Mouse (Mus musculus): ENCODE results near the gene Sdc1.

The Sdc1 gene

DNA sequence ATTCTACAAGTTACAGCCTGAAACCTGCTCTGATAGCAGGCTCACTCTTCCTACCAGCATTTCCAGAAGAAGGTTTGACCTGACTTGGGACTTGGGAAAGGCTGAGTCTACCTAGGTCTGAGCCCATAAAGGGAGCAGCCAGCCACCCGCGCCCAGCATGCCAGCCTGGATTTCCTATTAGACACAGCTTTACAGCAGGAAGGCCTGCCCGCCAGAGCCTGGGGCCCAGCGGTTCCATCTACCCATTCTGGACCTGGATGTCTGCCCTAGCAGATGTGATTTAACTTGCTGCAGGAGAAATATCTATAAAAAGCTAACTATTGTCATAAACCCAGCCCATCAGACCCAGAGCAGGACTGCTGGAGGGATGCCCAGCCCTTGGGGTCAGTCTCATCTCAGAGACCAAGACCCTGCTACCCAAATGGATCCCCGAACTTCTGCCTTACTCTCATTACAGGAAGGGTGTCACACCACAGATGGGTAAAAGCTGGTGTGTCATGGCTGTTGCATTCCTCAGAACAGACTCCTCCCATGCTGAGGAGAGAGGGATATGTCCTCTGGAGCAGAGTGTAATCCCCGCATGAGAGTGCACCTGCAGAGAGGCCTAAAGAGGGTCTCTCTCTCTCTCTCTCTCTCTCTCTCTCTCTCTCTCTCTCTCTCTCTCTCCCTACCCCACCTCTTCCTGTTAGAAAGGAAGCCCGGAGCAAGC is 54.0 kb downstream of the Sdc1 start:
- no peak for ATAC-seq (ENCODE audit: low TSS enrichment)

DNA sequence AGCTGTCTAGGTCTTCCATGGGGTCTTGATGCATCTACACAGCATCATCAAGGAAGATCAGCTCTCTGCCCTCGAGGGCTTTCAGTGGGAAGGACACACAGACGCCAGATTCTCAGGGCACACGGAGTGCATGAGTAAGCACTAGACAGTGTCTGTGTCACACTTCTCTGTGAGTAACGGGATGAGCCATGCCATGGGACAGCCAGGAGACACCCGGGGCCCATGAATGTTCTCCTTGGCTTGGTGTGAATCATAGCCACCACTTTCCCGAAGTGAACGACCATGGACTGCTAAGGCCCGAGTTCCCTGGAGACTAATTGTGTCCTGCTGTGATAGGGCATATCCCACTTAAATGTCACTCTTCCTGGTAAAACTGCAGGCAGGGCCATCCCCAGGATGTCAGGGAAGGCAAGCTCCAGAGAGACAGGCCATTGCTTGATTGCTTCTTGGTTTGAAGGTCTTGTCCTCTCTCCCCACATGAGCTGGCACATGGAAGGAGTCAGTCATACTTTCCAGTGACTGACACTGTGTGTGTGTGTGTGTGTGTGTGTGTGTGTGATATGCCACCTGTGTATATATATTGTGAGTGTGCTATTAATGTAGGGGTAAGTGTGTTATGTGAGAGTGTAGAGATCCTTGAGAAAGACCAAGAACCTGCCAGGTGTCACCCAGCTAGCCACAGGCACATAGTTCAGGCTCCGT is 56.0 kb downstream of the Sdc1 start:
- ATAC-seq (ENCODE audit: low TSS enrichment), result no peak

DNA sequence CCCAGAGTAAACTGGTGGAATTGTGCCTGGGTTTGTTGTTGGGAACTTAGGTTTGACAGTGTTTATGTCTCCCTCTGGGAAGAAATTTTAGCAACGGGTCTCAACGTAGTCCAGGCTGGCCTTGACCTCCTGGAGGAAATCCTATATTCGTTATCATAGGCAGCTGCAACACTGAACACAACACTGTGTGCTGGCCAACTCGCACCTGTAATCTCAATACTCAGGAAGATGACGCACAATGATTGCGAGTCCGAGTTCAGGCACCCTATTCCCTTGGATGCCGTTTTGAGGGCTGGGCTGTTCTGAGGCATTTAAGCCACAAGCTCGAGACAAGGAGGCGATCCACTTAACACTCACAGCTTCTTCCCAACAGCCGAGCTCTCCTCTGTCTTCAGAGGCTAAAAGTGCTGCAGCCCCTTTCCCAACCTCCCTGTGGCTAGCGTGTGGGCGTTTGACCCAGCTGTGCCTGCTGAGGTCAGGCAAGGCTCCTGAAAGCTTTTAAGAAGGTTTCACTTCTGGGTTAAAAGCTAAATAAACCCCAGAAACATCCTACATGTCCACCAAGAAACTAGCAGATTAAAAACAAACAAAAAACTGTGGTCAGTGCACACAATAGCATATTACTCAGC is 58.0 kb downstream of the Sdc1 start:
- no peak for ATAC-seq (ENCODE audit: low TSS enrichment)

DNA sequence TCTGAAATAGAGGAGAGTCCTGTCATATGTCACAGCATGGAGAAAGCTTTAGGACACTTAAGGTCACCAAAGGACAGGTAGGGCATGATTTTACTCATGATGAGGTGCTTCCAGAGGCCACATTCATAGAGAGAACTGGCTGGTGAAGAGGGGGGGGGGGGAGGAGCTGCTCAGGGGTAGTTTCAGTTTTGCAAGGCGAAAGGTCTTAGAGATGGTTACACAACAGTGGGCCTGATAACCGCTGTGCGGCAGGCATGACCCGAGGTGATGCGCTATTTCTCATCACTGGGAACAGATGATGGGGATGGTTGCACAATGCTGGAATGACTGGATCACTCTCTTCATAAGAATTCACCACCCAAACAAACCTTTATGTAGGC is 58.5 kb downstream of the Sdc1 start:
- ATAC-seq (ENCODE audit: low TSS enrichment), result no peak

DNA sequence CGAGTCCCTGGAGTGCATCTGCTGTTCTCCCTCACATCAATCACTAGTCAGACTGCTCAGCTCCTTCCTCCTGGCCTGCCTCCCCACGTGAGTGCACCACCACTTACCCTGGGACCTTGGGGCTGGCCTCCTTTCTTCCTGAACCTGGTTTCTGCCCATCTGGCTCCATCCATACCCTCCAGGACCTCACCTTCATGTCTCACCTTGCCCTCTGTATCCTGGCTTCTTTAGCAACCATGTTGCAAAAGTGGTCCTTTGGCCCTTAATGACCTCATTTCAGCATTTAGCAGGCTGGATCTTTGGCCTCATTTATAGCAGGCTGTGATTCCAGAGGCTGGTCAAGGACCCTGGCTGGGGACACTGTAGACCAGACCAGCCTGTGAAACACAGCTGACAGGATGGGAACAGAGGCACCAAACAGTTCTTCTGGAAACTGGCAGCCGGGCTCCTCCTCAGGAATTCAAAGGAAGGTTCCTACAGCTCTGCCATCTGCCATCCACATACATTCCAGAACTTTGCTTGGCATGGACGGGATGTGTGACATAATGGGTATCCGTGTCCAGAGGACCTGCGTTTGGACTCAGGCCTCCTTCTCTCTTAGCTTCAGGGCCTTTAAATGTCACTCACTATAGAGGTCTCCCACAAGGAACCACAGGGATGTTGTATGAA is 60.0 kb downstream of the Sdc1 start:
- peak; percentile 73 for ATAC-seq (ENCODE audit: low TSS enrichment)

DNA sequence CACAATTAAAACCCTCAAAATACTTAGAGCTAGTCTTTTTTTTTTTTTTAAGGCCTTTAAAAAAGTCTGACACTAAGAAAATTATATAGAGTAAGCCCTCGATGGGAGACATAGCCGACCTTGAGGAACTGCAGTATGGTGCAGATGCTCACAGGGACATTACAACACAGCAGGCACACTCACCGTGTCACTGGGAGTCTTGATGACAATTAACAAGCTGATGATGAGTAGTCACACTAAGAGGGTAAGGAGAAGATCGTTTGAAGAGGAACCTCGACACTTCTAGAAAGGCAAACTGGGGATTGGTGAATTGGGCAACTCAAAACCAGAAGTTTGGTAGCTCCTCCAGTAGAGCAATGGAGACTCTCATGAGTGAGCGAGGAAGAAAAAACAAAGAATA is 60.6 kb downstream of the Sdc1 start:
- ATAC-seq (ENCODE audit: low TSS enrichment), result no peak

DNA sequence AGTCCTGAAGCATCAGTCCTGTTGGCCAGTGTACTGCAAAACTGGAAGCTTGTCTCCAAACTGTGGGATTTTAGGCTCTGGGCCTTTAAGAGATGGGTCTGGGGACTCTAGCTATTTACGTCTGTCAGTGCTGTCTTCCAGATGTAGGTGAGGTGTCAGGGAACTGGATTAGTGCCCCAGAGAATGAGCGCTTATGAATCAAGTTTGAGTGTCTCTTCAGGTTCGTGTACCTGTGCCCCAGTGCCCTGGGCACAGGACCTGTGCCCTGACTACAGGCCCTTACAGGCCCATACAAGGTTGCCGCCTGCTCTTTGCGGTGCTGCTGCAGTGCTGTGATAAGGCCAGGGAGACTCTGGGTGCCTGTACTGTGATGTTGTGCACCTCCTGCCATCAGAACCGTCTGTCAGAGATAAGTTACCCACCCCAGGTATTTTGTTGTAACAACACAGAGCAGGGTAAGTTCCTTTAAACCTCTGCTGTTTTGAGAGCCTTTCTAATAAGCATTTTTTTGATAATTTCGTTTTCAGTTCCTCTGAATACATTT is 69.7 kb downstream of the Sdc1 start:
- no peak for ATAC-seq (ENCODE audit: low TSS enrichment)

DNA sequence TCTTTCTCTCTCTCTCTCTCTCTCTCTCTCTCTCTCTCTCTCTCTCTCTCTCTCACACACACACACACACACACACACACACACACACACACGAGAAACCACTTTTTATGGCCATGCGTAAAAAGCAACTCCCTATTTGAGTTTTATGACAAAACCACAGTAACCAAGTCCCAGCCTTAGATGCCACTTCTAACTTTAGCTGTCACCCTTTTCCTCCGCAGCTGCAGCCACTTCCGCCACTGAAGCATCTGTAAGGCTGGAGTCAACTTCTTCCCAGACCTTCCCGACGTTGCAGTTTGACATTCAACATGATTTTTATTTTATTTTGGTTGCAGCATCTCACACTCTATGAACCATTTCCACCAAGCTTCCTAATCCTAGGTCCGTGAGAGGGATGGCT is 71.6 kb downstream of the Sdc1 start:
- ATAC-seq (ENCODE audit: low TSS enrichment), result no peak

Data from frontal cortex, adult (tissue).